Mouse (Mus musculus) hindbrain, embryonic 14.5 days (tissue): Measurements from ENCODE around the gene Fam189a2. TPM values are rescaled to one million over a fixed set of nuclear protein-coding genes. Genes with fewer than 3 reads are reported as not detected.
A peak's percentile ranks its signal among the peaks of the same experiment; 100 is the strongest.

ENCODE experiments used
- ATAC-seq: fragments of 200-750 bp; cut with Nextera tagmentation; 2 replicates; pipeline ENCODE4 v1.8.0; 2017; ENCODE audit warnings: moderate number of reproducible peaks, mild to moderate bottlenecking, moderate TSS enrichment, moderate library complexity; ENCODE audit not compliant: low FRiP score
- DNase-seq: peaks from one replicate; pipeline ENCODE4 v3.0.0-alpha.2; 2015; ENCODE audit warnings: low spot score
- H3K27ac ChIP-seq: fragments of 300-500 bp; sonication (generic); 2 replicates; pipeline ENCODE4 v1.5.1; 2014; ENCODE audit warnings: mild to moderate bottlenecking, moderate library complexity
- H3K27me3 ChIP-seq: fragments of 300-500 bp; sonication (generic); 2 replicates; pipeline ENCODE4 v1.6.1; 2014; ENCODE audit warnings: mild to moderate bottlenecking, low read length, mixed read lengths; ENCODE audit not compliant: control insufficient read depth, insufficient read depth
- H3K36me3 ChIP-seq: fragments of 300-500 bp; sonication (generic); replicated peaks from 2 replicates; pipeline ENCODE4 v1.6.1; 2014; ENCODE audit not compliant: control insufficient read depth, insufficient read depth
- H3K4me1 ChIP-seq: fragments of 300-500 bp; sonication (generic); replicated peaks from 2 replicates; pipeline ENCODE4 v1.6.1; 2014; ENCODE audit warnings: antibody characterized with exemption, low read length, mixed read lengths; ENCODE audit not compliant: control insufficient read depth, insufficient read depth
- H3K4me2 ChIP-seq: fragments of 300-500 bp; sonication (generic); replicated peaks from 2 replicates; pipeline ENCODE4 v1.6.1; 2014; ENCODE audit warnings: mild to moderate bottlenecking, moderate library complexity
- H3K4me3 ChIP-seq: fragments of 300-500 bp; sonication (generic); replicated peaks from 2 replicates; pipeline ENCODE4 v1.5.1; 2014; ENCODE audit warnings: mild to moderate bottlenecking, low read length
- H3K9ac ChIP-seq: fragments of 300-500 bp; sonication (generic); 2 replicates; pipeline ENCODE4 v1.6.1; 2014
- H3K9me3 ChIP-seq: fragments of 300-500 bp; sonication (generic); 2 replicates; pipeline ENCODE4 v1.6.1; 2016; ENCODE audit warnings: low read length; ENCODE audit not compliant: control insufficient read depth
- WGBS: fragments of 180-500 bp; shearing (Covaris S2); extraction: QIAGEN DNeasy Blood & Tissue Kit; methylation state at CpG from one replicate; pipeline ENCODE4 v1.1.7; 2014; 5-methylcytosine and 5-hydroxymethylcytosine counted together
- polyA plus RNA-seq: library from polyadenylated mRNA; unstranded; fragments of >200 nt; fragmentation: Nextera tagmentation; extraction: Ambion mirVana; gene quantifications from 2 replicates; pipeline ENCODE4 v1.2.1, GENCODE M21; 2014

Gene Fam189a2
- polyA plus RNA-seq, 1 experiment from 2014 or later: 2.8 TPM

DNA sequence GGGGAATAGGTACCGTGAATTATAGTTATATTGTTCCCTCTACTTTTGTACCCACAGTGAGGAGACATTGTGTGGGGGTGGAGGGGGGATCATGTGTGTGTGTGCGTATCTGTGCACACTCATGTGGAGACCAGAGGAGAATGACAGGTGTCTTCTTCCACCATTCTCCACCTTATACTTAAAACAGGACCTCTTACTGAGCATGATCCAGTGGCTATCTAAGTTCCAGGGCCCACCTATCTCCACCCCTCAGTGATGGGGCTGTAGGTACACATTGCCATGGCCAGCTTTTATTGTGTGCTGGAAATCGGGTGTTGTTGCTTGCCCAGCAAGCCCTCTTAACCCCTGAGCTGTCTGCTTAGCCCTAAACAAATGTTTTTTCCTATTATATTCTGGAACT lies 10.1 kb downstream of the Fam189a2 start:
- WGBS: 83% methylated on average over 3 of the region's 3 CpGs
- no peak overlapping the region for H3K4me3 ChIP-seq
- no peaks in the 10 kb centered on the region for H3K27me3 ChIP-seq
- ATAC-seq: no peak
- DNase-seq: no peak
- H3K9ac ChIP-seq: no peak overlapping the region
- peaks cover 16% of the 10 kb centered on the region; the same call in 1 of the 2 replicates for H3K4me1 ChIP-seq
- H3K9me3 ChIP-seq: no peaks in the 10 kb centered on the region
- no peak overlapping the region for H3K4me2 ChIP-seq
- no peaks in the 10 kb centered on the region for H3K36me3 ChIP-seq
- no peak overlapping the region for H3K27ac ChIP-seq

DNA sequence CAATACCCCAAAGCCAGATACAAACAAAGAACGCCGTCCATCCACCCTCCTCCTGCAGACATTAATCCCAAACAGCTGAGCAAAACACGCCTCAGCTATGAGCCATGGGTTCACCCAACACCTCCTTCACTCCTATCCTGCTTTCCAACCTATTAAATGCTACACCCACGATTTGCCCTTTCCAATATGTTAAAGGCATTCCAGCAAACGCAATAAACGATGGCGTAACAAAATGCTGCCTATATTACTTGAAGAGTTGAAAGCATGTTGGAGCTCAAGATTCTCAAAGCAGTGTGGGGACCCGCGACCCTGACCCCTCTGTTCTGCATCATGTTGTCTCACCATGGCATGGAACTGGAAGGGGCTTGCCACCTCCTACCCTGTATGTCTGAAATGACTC lies 11.2 kb downstream of the Fam189a2 start:
- no peak overlapping the region for H3K27ac ChIP-seq
- no peak overlapping the region for H3K4me2 ChIP-seq
- H3K36me3 ChIP-seq: no peaks in the 10 kb centered on the region
- no peak overlapping the region for H3K4me3 ChIP-seq
- no peaks in the 10 kb centered on the region for H3K27me3 ChIP-seq
- no peaks in the 10 kb centered on the region for H3K9me3 ChIP-seq
- peaks cover 16% of the 10 kb centered on the region; the same call in 1 of the 2 replicates for H3K4me1 ChIP-seq
- ATAC-seq: no peak
- no peak overlapping the region for H3K9ac ChIP-seq
- DNase-seq: no peak
- WGBS: 91% methylated on average over 9 of the region's 9 CpGs

GRCm38 (mm10) chr19:24018396-24018795 lies 12.4 kb downstream of the Fam189a2 start:
- ATAC-seq: no peak
- H3K36me3 ChIP-seq: no peaks in the 10 kb centered on the region

DNA sequence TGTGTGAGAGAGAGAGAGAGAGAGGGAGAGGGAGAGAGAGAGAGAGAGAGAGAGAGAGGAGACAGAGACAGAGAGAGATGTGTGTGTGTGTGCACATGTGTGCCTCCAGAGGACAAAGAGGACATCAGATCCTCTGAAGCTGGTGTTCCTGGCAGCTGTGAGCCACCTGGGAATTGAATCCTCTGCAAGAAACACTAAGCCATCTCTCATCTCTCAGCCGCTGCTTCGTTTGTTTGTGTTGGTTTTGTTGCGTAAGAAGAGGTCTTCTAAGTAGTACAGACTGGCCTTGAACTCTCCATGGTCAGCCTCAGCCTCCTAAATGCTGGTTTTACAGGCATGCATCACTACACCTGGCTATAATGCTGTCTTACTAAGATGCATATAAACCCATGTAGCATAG lies 12.9 kb downstream of the Fam189a2 start:
- ATAC-seq: no peak
- H3K27ac ChIP-seq: peak overlapping the region; percentile 5; the same call in 1 of the 2 replicates
- no peaks in the 10 kb centered on the region for H3K36me3 ChIP-seq
- H3K4me1 ChIP-seq: peaks cover 16% of the 10 kb centered on the region; the same call in 1 of the 2 replicates
- H3K4me2 ChIP-seq: no peak overlapping the region
- no peak overlapping the region for H3K4me3 ChIP-seq
- DNase-seq: no peak
- 72% methylated on average over 3 of the region's 3 CpGs for WGBS
- H3K9me3 ChIP-seq: peaks cover 4% of the 10 kb centered on the region; the same call in 1 of the 2 replicates
- H3K9ac ChIP-seq: no peak overlapping the region
- no peaks in the 10 kb centered on the region for H3K27me3 ChIP-seq

More at GRCm38 (mm10) chr19:24018396-24018795, 12.4 kb downstream of the Fam189a2 start:
- H3K4me3 ChIP-seq: no peak overlapping the region
- peaks cover 16% of the 10 kb centered on the region; the same call in 1 of the 2 replicates for H3K4me1 ChIP-seq
- DNase-seq: no peak
- no peak overlapping the region for H3K27ac ChIP-seq
- H3K4me2 ChIP-seq: no peak overlapping the region
- no peaks in the 10 kb centered on the region for H3K27me3 ChIP-seq
- WGBS: 81% methylated on average over 3 of the region's 3 CpGs
- H3K9me3 ChIP-seq: no peaks in the 10 kb centered on the region
- no peak overlapping the region for H3K9ac ChIP-seq

- ATAC-seq: no peak
- WGBS: 0% methylated on average over 1 of the region's 1 CpGs
- Histone ChIP-seq H3K36me3 (no peaks in the 10 kb centered on the region), H3K4me1 (peaks cover 16% of the 10 kb centered on the region; the same call in 1 of the 2 replicates), H3K27me3 (no peaks in the 10 kb centered on the region), H3K9ac (no peak overlapping the region), H3K27ac (peak overlapping the region; percentile 21), H3K4me2 (no peak overlapping the region), H3K4me3 (no peak overlapping the region), H3K9me3 (peaks cover 6% of the 10 kb centered on the region; the same call in 1 of the 2 replicates)
- DNase-seq: no peak
Observed at GRCm38 (mm10) chr19:24017427-24017826, 13.4 kb downstream of the Fam189a2 start.

- peaks cover 16% of the 10 kb centered on the region; the same call in 1 of the 2 replicates for H3K4me1 ChIP-seq
- no peak overlapping the region for H3K4me2 ChIP-seq
- H3K9ac ChIP-seq: no peak overlapping the region
- WGBS: 11% methylated on average over 3 of the region's 3 CpGs
- peak; percentile 46; the same call in 1 of the 2 replicates for ATAC-seq
- no peak overlapping the region for H3K4me3 ChIP-seq
- peaks cover 10% of the 10 kb centered on the region; the same call in 1 of the 2 replicates for H3K9me3 ChIP-seq
- H3K27ac ChIP-seq: peak overlapping the region; percentile 21
- DNase-seq: no peak
- no peaks in the 10 kb centered on the region for H3K27me3 ChIP-seq
- no peaks in the 10 kb centered on the region for H3K36me3 ChIP-seq
Observed at GRCm38 (mm10) chr19:24016706-24017386, 14.0 kb downstream of the Fam189a2 start.

DNA sequence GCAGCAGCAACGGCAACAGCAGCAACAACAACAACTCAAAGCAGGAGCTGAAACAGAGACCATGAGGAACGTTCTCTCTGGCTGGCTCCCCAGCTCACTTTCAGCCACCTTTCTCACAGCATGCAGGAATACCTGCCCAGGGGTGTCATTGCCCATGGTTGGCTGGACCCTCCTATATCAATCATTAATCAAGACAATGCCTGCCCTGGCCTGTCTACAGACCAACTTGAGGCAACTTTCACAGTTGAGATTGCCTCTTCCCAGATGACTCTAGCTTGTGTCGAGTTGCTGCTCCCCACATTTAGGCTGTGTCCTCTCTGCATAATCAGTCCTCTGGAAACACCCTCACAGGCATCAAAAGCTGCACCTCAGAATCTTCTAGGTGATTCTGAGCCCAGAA lies 17.6 kb downstream of the Fam189a2 start:
- Histone ChIP-seq H3K4me1 (peaks cover 16% of the 10 kb centered on the region; the same call in 1 of the 2 replicates), H3K36me3 (no peaks in the 10 kb centered on the region), H3K9ac (no peak overlapping the region), H3K9me3 (peaks cover 16% of the 10 kb centered on the region), H3K4me2 (no peak overlapping the region), H3K27ac (no peak overlapping the region), H3K4me3 (no peak overlapping the region), H3K27me3 (no peaks in the 10 kb centered on the region)
- ATAC-seq: no peak
- 93% methylated on average over 3 of the region's 3 CpGs for WGBS
- DNase-seq: no peak

DNA sequence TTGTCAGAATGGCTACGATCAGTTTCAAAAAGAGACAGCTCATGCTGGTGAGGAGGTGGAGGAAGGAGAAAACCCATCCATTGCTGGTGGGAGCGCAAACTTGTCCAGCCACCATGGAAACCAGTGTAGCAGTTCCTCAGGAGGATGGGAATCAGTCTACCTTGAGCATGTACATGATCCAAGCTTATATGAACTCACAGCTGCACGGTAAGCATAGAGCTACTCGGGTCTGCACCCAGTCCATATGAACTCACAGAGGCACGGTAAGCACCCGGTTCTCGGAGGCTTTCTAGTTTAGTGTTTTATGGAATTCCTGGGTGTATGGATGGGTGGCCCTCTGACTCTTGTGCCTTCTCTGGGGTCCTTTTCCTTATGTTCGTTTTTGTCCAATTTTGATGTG lies 18.3 kb downstream of the Fam189a2 start:
- peaks cover 10% of the 10 kb centered on the region; the same call in 1 of the 2 replicates for H3K4me1 ChIP-seq
- 98% methylated on average over 8 of the region's 8 CpGs for WGBS
- DNase-seq: no peak
- ATAC-seq: no peak
- H3K9ac ChIP-seq: no peak overlapping the region
- no peaks in the 10 kb centered on the region for H3K36me3 ChIP-seq
- peaks cover 16% of the 10 kb centered on the region for H3K9me3 ChIP-seq
- no peak overlapping the region for H3K4me3 ChIP-seq
- no peaks in the 10 kb centered on the region for H3K27me3 ChIP-seq
- H3K27ac ChIP-seq: no peak overlapping the region
- no peak overlapping the region for H3K4me2 ChIP-seq

- Histone ChIP-seq H3K9me3 (peaks cover 11% of the 10 kb centered on the region), H3K36me3 (no peaks in the 10 kb centered on the region), H3K4me1 (no peaks in the 10 kb centered on the region), H3K4me3 (no peak overlapping the region), H3K4me2 (no peak overlapping the region), H3K27me3 (no peaks in the 10 kb centered on the region), H3K9ac (no peak overlapping the region), H3K27ac (no peak overlapping the region)
- DNase-seq: no peak
- ATAC-seq: no peak
- 73% methylated on average over 4 of the region's 4 CpGs for WGBS
Observed at GRCm38 (mm10) chr19:24007638-24008360, 23.0 kb downstream of the Fam189a2 start.
